Mouse (Mus musculus): ENCODE data around the gene Lipa. TPM values are rescaled to one million over a fixed set of nuclear protein-coding genes. Genes with fewer than 3 reads are reported as not detected.

Gene Lipa
- polyA plus RNA-seq, 1 experiment from 2014 or later: 47.9 TPM

DNA sequence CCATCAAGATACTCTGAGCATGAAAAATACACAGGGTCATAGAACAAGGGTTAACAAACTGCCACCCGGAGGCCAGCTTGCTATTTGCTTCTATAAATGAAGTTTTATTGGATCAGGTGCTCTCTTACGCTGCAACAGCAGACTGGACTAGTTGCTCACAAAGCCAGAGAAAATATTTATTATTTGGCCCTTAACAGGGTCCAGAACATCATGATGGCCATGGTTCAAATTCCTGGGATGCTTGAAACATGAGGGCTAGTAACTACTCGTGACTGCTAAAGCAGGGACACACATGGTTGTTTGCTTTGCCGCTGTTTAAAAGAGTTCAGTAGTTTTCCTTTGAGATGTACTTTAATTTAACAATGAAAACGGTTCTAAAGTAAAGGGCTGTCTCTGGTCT is 24.7 kb upstream of the Lipa start:
- WGBS: 27% methylated on average over 5 of the region's 5 CpGs
- Histone ChIP-seq H3K4me2 (peak overlapping the region; percentile 48), H3K4me1 (peaks cover 27% of the 10 kb centered on the region), H3K4me3 (peak overlapping the region; percentile 17), H3K36me3 (no peaks in the 10 kb centered on the region), H3K27me3 (no peaks in the 10 kb centered on the region), H3K9me3 (no peaks in the 10 kb centered on the region), H3K9ac (no peak overlapping the region), H3K27ac (peak overlapping the region; percentile 79)
- no peak for ATAC-seq (ENCODE audit: borderline replicate concordance, extremely low read depth, low FRiP score, low TSS enrichment)

DNA sequence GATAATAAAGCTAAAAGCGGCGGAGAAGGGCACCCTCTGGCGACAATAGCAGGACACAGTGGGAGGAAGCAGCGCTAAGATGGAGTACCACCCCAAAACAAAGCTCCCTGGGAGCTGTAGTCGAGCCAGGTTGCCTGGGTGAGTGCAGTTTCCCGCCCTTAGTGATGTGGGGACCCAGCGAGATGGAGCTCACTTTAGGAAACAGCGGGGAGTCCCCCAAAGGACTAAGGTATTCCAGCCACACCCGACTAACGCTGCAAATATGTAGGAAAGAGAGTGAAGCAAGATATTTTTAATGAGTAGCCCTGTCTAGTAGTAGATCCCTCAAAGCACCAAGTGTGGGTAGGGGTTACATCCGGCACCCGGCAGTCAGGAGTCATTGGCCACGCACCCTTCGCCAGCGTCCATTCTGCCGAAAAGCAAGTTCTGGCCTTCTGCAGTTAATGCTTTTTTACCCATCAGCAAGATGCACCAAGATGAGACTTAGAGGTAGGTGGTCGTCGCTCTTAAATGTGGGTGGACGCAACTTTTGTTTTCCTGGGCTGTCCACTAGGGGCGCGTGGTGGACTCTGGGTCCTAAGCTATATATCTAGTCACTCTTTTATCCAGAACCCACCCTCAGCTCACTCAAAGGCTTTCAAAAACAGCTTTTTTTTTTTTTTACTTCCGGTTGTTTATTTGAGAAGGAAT is 23.4 kb upstream of the Lipa start, which contains the start of gene Ifit2:
TSS of gene Ifit2 (plus strand) at position 161 of the 690 bp plus-strand sequence.
- H3K9ac ChIP-seq: peak within 1 kb of the TSS; percentile 38
- under 1% methylated on average over 22 of the region's 22 CpGs for WGBS
- H3K27me3 ChIP-seq: no peaks in the 10 kb centered on the region
- H3K36me3 ChIP-seq: no peaks in the 10 kb centered on the region
- H3K4me3 ChIP-seq: peak within 1 kb of the TSS; percentile 52
- H3K9me3 ChIP-seq: no peaks in the 10 kb centered on the region
- H3K27ac ChIP-seq: peak within 1 kb of the TSS; percentile 84
- peak within 1 kb of the TSS; percentile 69 for H3K4me2 ChIP-seq
- ATAC-seq (ENCODE audit: borderline replicate concordance, extremely low read depth, low FRiP score, low TSS enrichment): peak; percentile 91
- H3K4me1 ChIP-seq: peaks cover 27% of the 10 kb centered on the region

DNA sequence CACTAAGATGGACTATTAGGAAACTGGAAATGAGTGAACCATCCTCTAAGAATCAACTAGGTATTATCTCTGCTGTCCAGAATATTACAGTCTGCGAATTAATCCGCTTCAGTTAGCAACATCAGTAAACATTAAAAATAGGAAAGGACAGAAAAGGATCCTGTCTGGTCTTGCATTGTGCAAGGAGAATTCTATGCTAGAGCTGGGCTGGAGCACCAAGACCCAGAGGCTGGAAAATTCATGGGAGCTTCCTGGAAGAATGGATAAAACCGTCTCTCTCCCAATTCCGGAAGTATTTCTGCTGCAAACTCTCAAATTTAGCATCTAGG is 22.9 kb upstream of the Lipa start:
- Histone ChIP-seq H3K4me3 (peak overlapping the region; percentile 52), H3K4me2 (peak overlapping the region; percentile 69), H3K9me3 (no peaks in the 10 kb centered on the region), H3K9ac (peak overlapping the region; percentile 38; the same call in 1 of the 2 replicates), H3K27me3 (no peaks in the 10 kb centered on the region), H3K27ac (peak overlapping the region; percentile 84; the same call in 1 of the 2 replicates), H3K36me3 (no peaks in the 10 kb centered on the region), H3K4me1 (peaks cover 27% of the 10 kb centered on the region)
- WGBS: 30% methylated on average over 4 of the region's 4 CpGs
- ATAC-seq (ENCODE audit: borderline replicate concordance, extremely low read depth, low FRiP score, low TSS enrichment): no peak

DNA sequence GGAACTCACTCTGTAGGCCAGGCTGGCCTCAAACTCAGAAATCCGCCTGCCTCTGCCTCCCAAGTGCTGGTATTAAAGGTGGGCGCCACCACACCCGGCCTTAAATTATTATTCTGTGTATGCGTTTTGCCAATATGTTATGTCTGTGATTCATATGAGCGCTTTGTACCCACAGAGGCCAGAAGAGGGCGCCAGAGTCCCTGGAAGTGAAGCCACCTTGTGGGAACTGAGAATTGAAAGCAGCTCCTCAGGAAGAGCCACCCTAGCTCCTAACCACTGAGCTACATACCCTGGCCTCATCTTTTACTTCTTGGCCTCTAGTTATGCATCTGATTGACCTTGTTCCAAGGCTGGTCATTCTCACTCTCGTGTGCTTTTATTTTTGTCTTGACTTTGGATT is 20.7 kb upstream of the Lipa start:
- H3K9me3 ChIP-seq: no peaks in the 10 kb centered on the region
- no peaks in the 10 kb centered on the region for H3K36me3 ChIP-seq
- peaks cover 18% of the 10 kb centered on the region for H3K4me1 ChIP-seq
- H3K27me3 ChIP-seq: no peaks in the 10 kb centered on the region
- 37% methylated on average over 7 of the region's 7 CpGs for WGBS
- H3K4me3 ChIP-seq: no peak overlapping the region
- no peak overlapping the region for H3K4me2 ChIP-seq
- no peak overlapping the region for H3K27ac ChIP-seq
- ATAC-seq (ENCODE audit: borderline replicate concordance, extremely low read depth, low FRiP score, low TSS enrichment): no peak
- no peak overlapping the region for H3K9ac ChIP-seq

DNA sequence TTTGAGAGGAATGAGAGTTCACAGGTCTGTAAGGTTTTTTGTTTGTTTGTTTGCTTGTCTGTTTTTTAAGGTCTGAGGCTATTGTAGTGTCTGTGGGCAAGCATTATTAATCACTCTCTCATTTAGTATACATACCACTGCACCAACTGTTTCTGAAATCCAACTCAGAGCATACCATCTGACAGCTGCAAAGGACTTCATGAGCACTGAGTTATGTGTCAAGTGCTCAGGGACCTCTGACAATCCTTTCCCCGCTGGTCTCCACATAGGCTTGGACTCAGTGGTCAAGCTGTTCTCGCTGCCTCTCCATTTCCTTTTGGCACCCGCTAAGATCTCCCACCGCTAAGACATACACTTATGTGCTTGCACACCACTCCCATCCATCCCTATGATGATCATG is 18.9 kb upstream of the Lipa start:
- H3K9ac ChIP-seq: no peak overlapping the region
- 88% methylated on average over 4 of the region's 4 CpGs for WGBS
- no peaks in the 10 kb centered on the region for H3K36me3 ChIP-seq
- no peaks in the 10 kb centered on the region for H3K9me3 ChIP-seq
- no peak for ATAC-seq (ENCODE audit: borderline replicate concordance, extremely low read depth, low FRiP score, low TSS enrichment)
- no peak overlapping the region for H3K4me3 ChIP-seq
- H3K4me1 ChIP-seq: peaks cover 2% of the 10 kb centered on the region; the same call in 1 of the 2 replicates
- no peak overlapping the region for H3K4me2 ChIP-seq
- no peaks in the 10 kb centered on the region for H3K27me3 ChIP-seq
- no peak overlapping the region for H3K27ac ChIP-seq

DNA sequence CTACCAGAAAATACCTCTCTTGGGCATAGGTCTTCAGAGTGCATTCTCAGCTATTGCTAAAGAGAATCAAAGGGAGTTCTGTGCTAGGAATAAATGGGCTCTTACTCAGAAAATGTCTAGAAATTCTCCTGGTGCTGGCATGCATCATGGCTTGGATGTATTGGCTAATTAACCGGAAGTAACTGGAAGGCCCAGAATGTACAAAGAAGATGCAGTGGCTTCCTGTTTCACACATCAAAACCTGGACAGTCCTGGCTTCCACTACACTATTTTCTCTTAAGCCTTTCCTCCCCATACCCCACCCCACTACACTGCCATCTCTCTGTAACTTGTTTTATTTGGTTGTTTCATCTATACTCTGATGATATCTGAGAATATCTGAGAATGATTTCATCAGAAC is 12.1 kb upstream of the Lipa start:
- Histone ChIP-seq H3K9ac (no peak overlapping the region), H3K4me1 (no peaks in the 10 kb centered on the region), H3K27me3 (no peaks in the 10 kb centered on the region), H3K36me3 (no peaks in the 10 kb centered on the region), H3K27ac (no peak overlapping the region), H3K4me2 (no peak overlapping the region), H3K4me3 (no peak overlapping the region), H3K9me3 (no peaks in the 10 kb centered on the region)
- 70% methylated on average over 1 of the region's 1 CpGs for WGBS
- no peak for ATAC-seq (ENCODE audit: borderline replicate concordance, extremely low read depth, low FRiP score, low TSS enrichment)

DNA sequence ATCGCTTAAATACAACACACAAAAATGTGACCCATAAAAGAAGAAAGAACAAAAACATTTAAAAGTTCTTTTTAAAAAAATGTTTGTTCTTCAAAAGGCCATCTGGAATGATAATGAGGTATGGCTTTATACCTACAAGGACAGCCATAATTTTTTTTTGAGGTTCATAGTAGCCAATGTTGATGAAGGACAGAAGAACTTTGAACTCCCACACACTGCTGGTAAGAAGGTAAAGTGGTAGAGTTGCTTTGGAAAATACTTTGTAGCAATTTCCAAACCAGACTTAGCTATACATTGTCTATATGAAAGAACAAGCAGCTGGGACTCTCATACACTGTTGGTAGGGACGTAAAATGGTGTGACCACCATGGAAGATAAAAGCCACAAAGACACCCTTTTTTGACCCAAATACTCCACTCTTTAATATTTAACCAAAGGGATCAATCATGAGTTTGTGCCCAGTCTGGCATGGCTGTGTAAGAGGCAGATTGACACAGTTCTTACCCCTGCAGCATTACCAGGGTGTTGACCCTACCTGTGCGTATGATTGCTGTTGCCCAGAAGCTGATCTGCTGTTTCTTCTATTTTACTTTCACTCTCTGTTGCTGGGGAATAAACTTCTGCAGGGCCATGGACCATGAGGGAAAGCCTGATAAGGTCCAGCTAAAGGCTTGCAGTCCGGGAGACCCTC is 4.9 kb upstream of the Lipa start:
- Histone ChIP-seq H3K27ac (no peak overlapping the region), H3K4me2 (no peak overlapping the region), H3K9ac (no peak overlapping the region), H3K4me1 (no peaks in the 10 kb centered on the region), H3K36me3 (no peaks in the 10 kb centered on the region), H3K27me3 (no peaks in the 10 kb centered on the region), H3K4me3 (no peak overlapping the region), H3K9me3 (no peaks in the 10 kb centered on the region)
- WGBS: 88% methylated on average over 4 of the region's 4 CpGs
- ATAC-seq (ENCODE audit: borderline replicate concordance, extremely low read depth, low FRiP score, low TSS enrichment): no peak

- H3K36me3 ChIP-seq: no peaks in the 10 kb centered on the region
- H3K27ac ChIP-seq: peak overlapping the region; percentile 72
- no peaks in the 10 kb centered on the region for H3K9me3 ChIP-seq
- H3K4me2 ChIP-seq: peak overlapping the region; percentile 73
- H3K9ac ChIP-seq: peak overlapping the region; percentile 69
- peak overlapping the region; percentile 80 for H3K4me3 ChIP-seq
- 3% methylated on average over 11 of the region's 11 CpGs for WGBS
- H3K27me3 ChIP-seq: no peaks in the 10 kb centered on the region
- ATAC-seq (ENCODE audit: borderline replicate concordance, extremely low read depth, low FRiP score, low TSS enrichment): peak; percentile 5; the same call in 1 of the 2 replicates
- H3K4me1 ChIP-seq: peaks cover 20% of the 10 kb centered on the region
These were observed 852 bp downstream of the Lipa start for GRCm38 (mm10) chr19:34526321-34526923.

- Histone ChIP-seq H3K27me3 (no peaks in the 10 kb centered on the region), H3K9me3 (no peaks in the 10 kb centered on the region), H3K27ac (no peak overlapping the region), H3K36me3 (no peaks in the 10 kb centered on the region), H3K4me3 (no peak overlapping the region), H3K4me1 (peaks cover 20% of the 10 kb centered on the region), H3K9ac (no peak overlapping the region), H3K4me2 (peak overlapping the region; percentile 14; the same call in 1 of the 2 replicates)
- 27% methylated on average over 9 of the region's 9 CpGs for WGBS
- ATAC-seq (ENCODE audit: borderline replicate concordance, extremely low read depth, low FRiP score, low TSS enrichment): no peak
These were observed 2.6 kb downstream of the Lipa start for GRCm38 (mm10) chr19:34524646-34525045.

DNA sequence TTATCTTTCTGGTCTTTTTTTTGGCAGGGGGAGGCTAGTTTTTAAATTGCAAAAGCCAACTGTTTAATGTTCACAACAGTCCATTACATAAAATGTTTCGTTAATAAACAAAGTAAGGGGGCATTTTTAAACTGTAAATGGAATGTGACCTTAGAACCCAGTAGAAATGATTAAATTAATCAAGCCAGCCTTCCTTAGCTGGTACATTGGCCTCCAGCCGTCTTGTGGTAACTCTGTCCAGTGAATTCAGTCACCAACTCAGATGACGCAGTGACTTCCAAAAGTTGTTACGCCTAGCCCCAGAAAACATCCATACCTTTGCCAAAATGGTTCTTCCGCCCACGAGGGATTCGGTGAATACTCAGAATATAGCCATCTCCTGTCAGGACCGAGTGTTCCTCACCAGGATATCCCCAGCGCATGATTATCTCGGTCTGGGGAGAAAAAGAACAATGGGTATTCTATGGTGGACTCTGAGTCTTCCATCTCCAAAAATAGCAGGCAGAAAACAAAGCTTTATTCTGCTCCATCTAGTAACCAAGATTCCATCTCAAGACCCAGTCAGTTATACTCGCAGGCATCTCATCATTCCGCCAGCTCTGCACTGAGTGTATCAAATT is 4.1 kb downstream of the Lipa start:
- Histone ChIP-seq H3K36me3 (0 out of 2 replicates have a peak, but pooled peaks cover 2% of the 10 kb centered on the region), H3K4me3 (no peak overlapping the region), H3K9ac (no peak overlapping the region), H3K9me3 (no peaks in the 10 kb centered on the region), H3K4me2 (no peak overlapping the region), H3K27ac (no peak overlapping the region), H3K4me1 (peaks cover 20% of the 10 kb centered on the region), H3K27me3 (no peaks in the 10 kb centered on the region)
- WGBS: 56% methylated on average over 12 of the region's 12 CpGs
- no peak for ATAC-seq (ENCODE audit: borderline replicate concordance, extremely low read depth, low FRiP score, low TSS enrichment)

DNA sequence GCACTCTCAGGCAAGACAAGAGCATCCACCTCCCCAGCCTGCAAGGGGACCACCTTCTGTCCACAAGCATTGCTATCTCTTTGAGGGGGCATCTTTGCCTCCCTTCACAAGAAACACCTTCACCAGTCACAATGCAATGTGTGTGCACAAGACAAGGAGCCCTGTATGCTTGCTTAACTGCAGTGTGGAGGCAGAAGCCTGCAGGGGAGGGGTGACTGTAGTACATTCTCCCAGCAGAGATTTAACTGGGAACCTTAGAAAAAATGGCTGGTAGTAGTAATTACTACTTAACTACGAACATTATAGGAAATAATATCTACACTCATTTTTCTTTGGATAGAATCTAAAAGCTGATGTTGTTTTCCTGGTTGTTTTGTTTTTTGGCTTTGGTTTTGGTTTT is 5.3 kb downstream of the Lipa start:
- WGBS: 87% methylated on average over 1 of the region's 1 CpGs
- no peak overlapping the region for H3K4me2 ChIP-seq
- no peak for ATAC-seq (ENCODE audit: borderline replicate concordance, extremely low read depth, low FRiP score, low TSS enrichment)

More for the DNA sequence above, 5.3 kb downstream of the Lipa start:
- peaks cover 20% of the 10 kb centered on the region for H3K4me1 ChIP-seq
- H3K4me3 ChIP-seq: no peak overlapping the region
- H3K36me3 ChIP-seq: 0 out of 2 replicates have a peak, but pooled peaks cover 2% of the 10 kb centered on the region
- H3K27me3 ChIP-seq: no peaks in the 10 kb centered on the region
- H3K27ac ChIP-seq: no peak overlapping the region
- no peak overlapping the region for H3K9ac ChIP-seq
- no peaks in the 10 kb centered on the region for H3K9me3 ChIP-seq
